Mouse (Mus musculus) lung, postnatal 0 days (tissue): ENCODE results near the gene Rabggtb. TPM values are rescaled to one million over a fixed set of nuclear protein-coding genes. Genes with fewer than 3 reads are reported as not detected.

ENCODE experiments used
- ATAC-seq: fragments of 200-750 bp; cut with Nextera tagmentation; 2 replicates; pipeline ENCODE4 v1.8.0; 2017; ENCODE audit warnings: moderate library complexity
- DNase-seq: peaks from one replicate; pipeline ENCODE4 v3.0.0-alpha.2; 2016; ENCODE audit warnings: low spot score
- H3K27ac ChIP-seq: fragments of 300-500 bp; sonication (generic); 2 replicates; pipeline ENCODE4 v1.5.1; 2014; ENCODE audit warnings: antibody characterized with exemption, mild to moderate bottlenecking, low read length, mixed read lengths
- H3K27me3 ChIP-seq: fragments of 300-500 bp; sonication (generic); replicated peaks from 2 replicates; pipeline ENCODE4 v1.6.1; 2014; ENCODE audit warnings: low read length, mixed read lengths; ENCODE audit not compliant: insufficient read depth
- H3K36me3 ChIP-seq: fragments of 300-500 bp; sonication (generic); 2 replicates; pipeline ENCODE4 v1.6.1; 2014; ENCODE audit warnings: low read length, mixed read lengths; ENCODE audit not compliant: insufficient read depth
- H3K4me1 ChIP-seq: fragments of 300-500 bp; sonication (generic); 2 replicates; pipeline ENCODE4 v1.6.1; 2014; ENCODE audit warnings: antibody characterized with exemption, low read depth, low read length, mixed read lengths; ENCODE audit not compliant: insufficient read depth
- H3K4me2 ChIP-seq: fragments of 300-500 bp; sonication (generic); replicated peaks from 2 replicates; pipeline ENCODE4 v1.6.1; 2014; ENCODE audit warnings: low read depth, mild to moderate bottlenecking, low read length, moderate library complexity, mixed read lengths
- H3K4me3 ChIP-seq: fragments of 300-500 bp; sonication (generic); 2 replicates; pipeline ENCODE4 v1.5.1; 2014; ENCODE audit warnings: low read depth, low read length
- H3K9ac ChIP-seq: fragments of 300-500 bp; sonication (generic); replicated peaks from 2 replicates; pipeline ENCODE4 v1.6.1; 2014; ENCODE audit warnings: low read depth, mild to moderate bottlenecking
- H3K9me3 ChIP-seq: fragments of 300-500 bp; sonication (generic); 2 replicates; pipeline ENCODE4 v1.6.1; 2016; ENCODE audit warnings: low read length, mixed read lengths
- CTCF ChIP-seq: IDR thresholded peaks from 2 replicates; pipeline ENCODE4 v1.5.1; 2016; ENCODE audit warnings: antibody characterized with exemption, mild to moderate bottlenecking
- EP300 ChIP-seq: IDR thresholded peaks from 2 replicates; pipeline ENCODE4 v1.6.1; 2016; ENCODE audit warnings: antibody characterized with exemption, mild to moderate bottlenecking, control low read depth
- WGBS: fragments of 180-500 bp; shearing (Covaris S2); extraction: QIAGEN DNeasy Blood & Tissue Kit; methylation state at CpG from one replicate; pipeline ENCODE4 v1.1.7; 2014; 5-methylcytosine and 5-hydroxymethylcytosine counted together
- polyA plus RNA-seq: library from polyadenylated mRNA; unstranded; fragments of >200 nt; fragmentation: Nextera tagmentation; extraction: Ambion mirVana; gene quantifications from 2 replicates; pipeline ENCODE4 v1.2.1, GENCODE M21; 2015

The Rabggtb gene
- polyA plus RNA-seq, 1 experiment from 2014 or later, result 29.0 TPM

GRCm38 (mm10) chr3:153957916-153958315, 45.1 kb upstream of the Rabggtb start:
- Histone ChIP-seq H3K9me3 (no peaks in the 10 kb centered on the region), H3K27ac (no peak overlapping the region), H3K9ac (no peak overlapping the region), H3K4me2 (no peak overlapping the region), H3K4me1 (no peaks in the 10 kb centered on the region), H3K36me3 (no peaks in the 10 kb centered on the region), H3K27me3 (no peaks in the 10 kb centered on the region), H3K4me3 (no peak overlapping the region)
- DNase-seq (no peak), ATAC-seq (no peak)
- no peak for TF ChIP-seq EP300
- TF ChIP-seq CTCF, result no peak
- 86% methylated on average over 5 of the region's 5 CpGs for WGBS

GRCm38 (mm10) chr3:153948176-153948575, 35.4 kb upstream of the Rabggtb start:
- no peak overlapping the region for H3K4me3 ChIP-seq
- DNase-seq (no peak), ATAC-seq (no peak)
- no peaks in the 10 kb centered on the region for H3K9me3 ChIP-seq
- H3K4me1 ChIP-seq, result no peaks in the 10 kb centered on the region
- no peak overlapping the region for H3K27ac ChIP-seq
- no peaks in the 10 kb centered on the region for H3K27me3 ChIP-seq
- H3K36me3 ChIP-seq, result no peaks in the 10 kb centered on the region
- WGBS, result 29% methylated on average over 2 of the region's 2 CpGs
- no peak overlapping the region for H3K4me2 ChIP-seq
- TF ChIP-seq EP300 (no peak), CTCF (no peak)
- no peak overlapping the region for H3K9ac ChIP-seq

- ATAC-seq, result no peak
- TF ChIP-seq EP300 (no peak), CTCF (no peak)
- WGBS, result 64% methylated on average over 4 of the region's 4 CpGs
Observed at GRCm38 (mm10) chr3:153947271-153947670, 34.5 kb upstream of the Rabggtb start.

GRCm38 (mm10) chr3:153944335-153944990, 31.7 kb upstream of the Rabggtb start, which contains the start of gene Acadm:
Gene Acadm (minus strand): TSS chr3:153944632.
- Histone ChIP-seq H3K4me2 (peak within 1 kb of the TSS; percentile 73), H3K4me1 (no peaks in the 10 kb centered on the region; the same call in 1 of the 2 replicates), H3K36me3 (no peaks in the 10 kb centered on the region), H3K9ac (peak within 1 kb of the TSS; percentile 60), H3K27ac (peak within 1 kb of the TSS; percentile 90), H3K27me3 (no peaks in the 10 kb centered on the region), H3K4me3 (peak within 1 kb of the TSS; percentile 66), H3K9me3 (no peaks in the 10 kb centered on the region)
- peak; percentile 97 for ATAC-seq
- no peak for TF ChIP-seq EP300
- peak; percentile 11; the same call in 1 of the 2 replicates for TF ChIP-seq CTCF
- WGBS, result under 1% methylated on average over 34 of the region's 41 CpGs
- DNase-seq, result peak; percentile 99

More at GRCm38 (mm10) chr3:153947271-153947670, 34.5 kb upstream of the Rabggtb start:
- H3K9ac ChIP-seq, result no peak overlapping the region
- H3K27ac ChIP-seq, result no peak overlapping the region
- no peak overlapping the region for H3K4me2 ChIP-seq
- no peaks in the 10 kb centered on the region for H3K9me3 ChIP-seq
- no peak for DNase-seq
- H3K4me1 ChIP-seq, result no peaks in the 10 kb centered on the region; the same call in 1 of the 2 replicates
- no peak overlapping the region for H3K4me3 ChIP-seq
- H3K27me3 ChIP-seq, result no peaks in the 10 kb centered on the region
- no peaks in the 10 kb centered on the region for H3K36me3 ChIP-seq

- Histone ChIP-seq H3K36me3 (no peaks in the 10 kb centered on the region), H3K4me3 (peak overlapping the region; percentile 66), H3K9ac (peak overlapping the region; percentile 58), H3K9me3 (no peaks in the 10 kb centered on the region), H3K27ac (peak overlapping the region; percentile 90), H3K27me3 (no peaks in the 10 kb centered on the region), H3K4me2 (peak overlapping the region; percentile 73), H3K4me1 (no peaks in the 10 kb centered on the region; the same call in 1 of the 2 replicates)
- under 1% methylated on average over 19 of the region's 19 CpGs for WGBS
- TF ChIP-seq CTCF, result no peak
- TF ChIP-seq EP300, result no peak
- ATAC-seq (peak; percentile 65), DNase-seq (peak; percentile 72)
Observed at GRCm38 (mm10) chr3:153943901-153944334, 31.1 kb upstream of the Rabggtb start.

- H3K4me3 ChIP-seq, result peak overlapping the region; percentile 66
- 18% methylated on average over 12 of the region's 12 CpGs for WGBS
Observed at GRCm38 (mm10) chr3:153943003-153943640, 30.3 kb upstream of the Rabggtb start.

More at GRCm38 (mm10) chr3:153943003-153943640, 30.3 kb upstream of the Rabggtb start:
- peak overlapping the region; percentile 73 for H3K4me2 ChIP-seq
- TF ChIP-seq CTCF (no peak), EP300 (no peak)
- DNase-seq (peak; percentile 54), ATAC-seq (no peak)
- no peaks in the 10 kb centered on the region; the same call in 1 of the 2 replicates for H3K4me1 ChIP-seq
- no peaks in the 10 kb centered on the region for H3K27me3 ChIP-seq
- H3K27ac ChIP-seq, result peak overlapping the region; percentile 90
- no peaks in the 10 kb centered on the region for H3K9me3 ChIP-seq
- H3K36me3 ChIP-seq, result no peaks in the 10 kb centered on the region
- peak overlapping the region; percentile 58; the same call in 1 of the 2 replicates for H3K9ac ChIP-seq
